Mouse (Mus musculus): ENCODE measurements around the gene Pla1a.

Gene Pla1a

DNA sequence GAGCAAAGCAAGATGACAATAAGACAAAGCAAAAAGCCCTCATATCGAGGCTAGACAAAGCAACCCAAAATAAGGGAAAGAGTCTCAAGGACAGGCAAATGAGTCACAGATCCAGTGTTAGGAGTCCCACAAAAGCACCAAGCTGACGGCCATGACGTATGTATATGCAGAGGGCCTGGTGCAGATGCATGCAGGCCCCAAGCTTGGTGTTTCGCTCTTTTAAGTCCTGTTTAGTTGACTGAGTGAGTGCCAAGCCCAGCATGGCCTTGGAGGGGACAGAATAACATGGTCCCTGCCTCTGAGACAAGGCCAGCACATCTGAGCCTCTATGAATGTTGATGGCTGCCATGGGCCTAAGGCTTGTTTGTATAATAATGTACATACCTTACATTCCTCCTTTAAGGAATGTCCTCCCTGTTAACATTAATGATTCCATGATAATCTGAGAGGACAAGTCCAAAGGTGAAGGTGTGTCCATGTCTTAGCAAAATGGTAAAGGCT lies 1.4 kb upstream of the Pla1a start:
- no peak for DNase-seq (ENCODE audit: low spot score in 2 of 2)

DNA sequence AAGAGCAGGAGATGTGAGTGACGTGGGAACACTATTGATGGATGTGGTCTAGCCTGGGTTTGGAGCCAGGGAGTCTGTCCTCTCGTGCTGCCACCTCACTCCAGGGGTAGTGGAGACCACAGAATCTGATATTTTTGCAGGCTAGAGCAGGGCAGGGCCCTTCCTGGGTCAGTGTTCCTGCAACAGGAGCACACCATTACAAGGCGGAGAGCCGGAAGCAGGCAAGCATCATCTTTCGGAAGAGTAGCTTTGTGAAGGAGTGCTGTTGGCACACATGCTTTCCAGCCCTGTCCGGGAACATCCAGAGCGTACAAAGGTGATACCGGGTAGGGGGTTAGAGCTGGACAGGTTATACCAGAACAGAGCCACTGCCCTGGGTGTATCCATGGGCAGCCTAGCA lies 569 bp upstream of the Pla1a start:
- no peak for DNase-seq (ENCODE audit: low spot score in 2 of 2)

DNA sequence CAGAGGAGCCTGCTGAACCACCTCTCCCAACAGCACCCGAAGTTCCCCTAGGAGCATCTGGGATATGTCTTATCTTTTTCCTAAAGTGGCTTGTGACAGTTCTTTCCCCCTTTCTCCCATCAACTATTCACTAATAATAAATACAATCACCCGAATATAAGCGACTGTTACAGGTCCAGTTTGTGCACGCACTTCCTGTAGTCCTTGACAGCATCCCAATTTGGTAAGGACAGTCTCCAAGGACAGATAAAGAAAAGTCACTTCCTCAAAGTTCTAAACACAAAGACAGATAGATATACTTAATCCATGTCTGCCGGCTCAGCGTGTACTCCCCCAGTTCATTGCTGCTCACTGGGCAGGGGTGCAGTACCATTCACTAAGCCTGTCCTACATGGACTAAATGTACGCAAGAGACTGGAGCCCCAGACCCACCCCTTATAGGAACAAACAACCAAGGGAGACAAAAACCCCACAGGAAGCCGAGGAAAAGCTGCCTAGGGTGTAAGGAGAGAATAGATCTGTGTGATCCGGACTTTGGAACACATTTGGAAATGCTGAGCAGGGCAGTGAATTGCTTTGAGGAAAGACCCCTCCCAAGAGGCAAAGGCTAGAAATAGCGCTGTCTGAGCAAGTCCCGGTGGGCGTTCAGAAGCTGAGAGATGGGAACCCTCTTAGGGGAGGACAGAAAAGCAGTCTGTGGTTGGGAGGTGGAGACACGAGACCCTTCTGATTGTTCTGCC lies 1.3 kb downstream of the Pla1a start:
- DNase-seq (ENCODE audit: low spot score in 2 of 2), result no peak

DNA sequence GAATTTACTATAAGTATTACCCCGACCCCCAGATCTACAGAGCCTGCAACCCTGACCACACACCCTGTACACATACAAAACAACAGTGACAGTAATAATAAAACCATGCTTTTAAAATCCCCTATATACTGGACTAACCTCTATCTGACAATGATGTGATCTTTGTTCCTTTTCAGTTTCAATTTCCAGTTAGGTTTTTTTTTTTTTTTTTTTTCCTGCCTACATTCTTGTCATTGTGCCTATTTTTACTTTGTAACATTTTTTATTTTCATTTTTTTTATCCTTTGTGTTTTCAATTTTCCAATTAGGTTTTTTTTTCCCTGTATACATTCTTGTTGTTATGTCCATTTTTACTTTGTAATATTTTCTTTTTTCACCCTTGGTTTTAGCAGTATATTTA lies 7.1 kb downstream of the Pla1a start:
- no peak for DNase-seq (ENCODE audit: low spot score in 2 of 2)

DNA sequence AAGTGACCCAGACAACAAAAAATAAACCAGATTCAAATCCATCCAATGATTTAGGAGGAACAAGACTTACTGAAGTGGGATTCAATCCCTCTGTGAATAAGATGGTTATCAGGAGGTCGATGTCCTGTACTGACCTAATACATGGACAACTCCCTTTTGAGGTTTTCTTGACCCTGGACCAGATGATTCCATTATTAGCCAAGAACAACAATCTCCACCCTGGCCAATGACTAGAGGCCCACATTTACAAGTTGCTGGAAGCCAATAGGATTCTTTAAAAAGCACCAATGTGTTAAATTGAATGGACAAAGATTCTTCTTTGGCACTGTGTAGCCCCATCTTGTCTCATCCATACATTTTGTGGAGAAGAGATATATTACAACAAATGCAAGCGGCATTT lies 7.6 kb downstream of the Pla1a start:
- no peak for DNase-seq (ENCODE audit: low spot score in 2 of 2)

DNA sequence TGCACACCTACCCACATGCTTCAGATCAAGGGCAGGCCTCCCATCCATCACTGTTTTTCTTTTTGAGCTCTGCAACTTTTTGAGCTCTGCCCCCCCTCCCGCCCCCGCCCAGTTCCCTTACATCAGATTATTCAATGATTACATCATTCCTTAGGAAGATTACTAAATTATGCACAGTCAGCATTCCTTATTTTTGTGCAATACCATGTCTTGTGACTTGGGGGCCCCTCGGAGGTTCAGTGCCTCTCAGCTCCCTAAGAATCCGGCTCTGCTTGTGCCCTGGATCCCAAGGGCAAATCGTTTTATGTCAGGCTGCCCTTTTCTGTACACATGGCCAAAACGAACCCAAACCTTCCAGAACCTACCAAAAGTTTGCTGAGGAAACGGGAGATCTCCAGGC lies 18.0 kb downstream of the Pla1a start:
- DNase-seq (ENCODE audit: low spot score in 2 of 2), result no peak

DNA sequence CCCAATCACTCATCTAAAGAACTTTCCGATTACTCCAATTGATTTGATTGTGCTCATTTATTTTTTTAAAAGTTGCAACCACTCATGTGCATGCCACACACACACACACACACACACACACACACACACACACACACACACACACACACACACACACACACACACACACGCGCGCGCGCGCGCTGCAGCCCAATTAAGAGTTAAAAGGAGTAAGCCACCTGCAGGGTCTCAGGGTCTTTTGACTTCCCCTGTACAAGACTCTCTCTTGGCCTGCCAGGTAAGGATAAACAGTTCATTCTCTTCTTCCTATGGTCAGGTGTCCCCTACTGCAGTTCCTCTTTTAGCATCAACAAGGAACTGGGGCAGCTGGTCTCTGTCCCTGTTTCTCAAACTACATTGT lies 24.5 kb downstream of the Pla1a start:
- DNase-seq (ENCODE audit: low spot score in 2 of 2), result no peak

DNA sequence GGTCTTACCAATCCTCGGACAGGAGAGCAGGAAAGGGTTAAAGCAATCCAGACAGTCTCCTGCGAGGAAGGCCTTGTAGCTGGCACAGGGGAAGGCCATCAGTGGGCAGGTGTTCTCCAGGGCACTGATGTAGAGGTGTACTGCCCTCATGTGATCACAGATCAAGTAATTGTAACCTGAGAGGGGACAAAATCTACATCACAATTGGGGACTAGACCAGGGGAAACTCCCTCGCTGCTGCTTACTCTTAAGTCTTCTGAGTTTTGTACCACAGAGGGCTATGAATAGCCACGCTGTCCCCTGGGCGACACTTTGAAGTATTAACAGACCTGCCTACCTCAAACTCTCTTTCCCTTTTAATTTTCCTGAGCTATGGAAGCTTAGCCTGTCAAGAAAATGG lies 25.4 kb downstream of the Pla1a start:
- no peak for DNase-seq (ENCODE audit: low spot score in 2 of 2)

DNA sequence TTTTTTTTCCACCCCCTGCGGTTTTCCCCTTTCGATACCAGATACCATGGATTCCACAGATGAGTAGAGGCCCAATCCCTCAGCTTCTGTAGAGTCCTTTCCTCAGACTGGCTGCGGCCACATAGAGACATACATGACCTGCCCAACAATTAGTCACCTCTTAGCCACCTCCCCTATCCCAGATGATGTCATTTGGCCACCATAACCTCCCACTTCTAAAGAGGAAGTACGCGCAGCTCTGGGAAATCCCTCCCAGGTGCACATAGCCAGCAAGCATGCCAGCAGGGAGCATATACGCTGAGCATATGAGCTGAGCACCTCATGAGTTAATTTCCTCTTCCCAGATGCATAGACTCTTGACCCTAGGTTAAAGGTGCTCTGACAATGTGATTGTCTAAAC lies 26.2 kb downstream of the Pla1a start:
- no peak for DNase-seq (ENCODE audit: low spot score in 2 of 2)

DNA sequence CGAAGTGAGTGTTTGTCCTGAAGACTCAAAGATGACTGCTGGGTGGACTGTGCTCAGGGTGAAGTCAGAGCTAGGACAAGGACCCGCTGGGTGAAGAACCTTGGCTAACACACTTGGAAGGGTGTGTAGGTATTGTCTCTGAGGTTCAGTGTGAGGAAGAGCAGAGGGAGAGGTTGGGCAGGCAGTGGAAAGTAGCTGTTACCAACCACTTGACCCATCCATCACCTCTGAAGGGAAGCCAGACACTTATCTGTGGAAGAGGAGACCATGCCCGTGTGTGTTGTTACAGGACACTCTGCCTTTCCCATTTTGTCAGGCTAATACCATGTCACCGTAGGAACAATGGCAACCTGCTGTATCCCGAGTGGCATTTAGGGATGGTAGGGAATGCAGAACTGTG lies 26.7 kb downstream of the Pla1a start:
- DNase-seq (ENCODE audit: low spot score in 2 of 2), result no peak

DNA sequence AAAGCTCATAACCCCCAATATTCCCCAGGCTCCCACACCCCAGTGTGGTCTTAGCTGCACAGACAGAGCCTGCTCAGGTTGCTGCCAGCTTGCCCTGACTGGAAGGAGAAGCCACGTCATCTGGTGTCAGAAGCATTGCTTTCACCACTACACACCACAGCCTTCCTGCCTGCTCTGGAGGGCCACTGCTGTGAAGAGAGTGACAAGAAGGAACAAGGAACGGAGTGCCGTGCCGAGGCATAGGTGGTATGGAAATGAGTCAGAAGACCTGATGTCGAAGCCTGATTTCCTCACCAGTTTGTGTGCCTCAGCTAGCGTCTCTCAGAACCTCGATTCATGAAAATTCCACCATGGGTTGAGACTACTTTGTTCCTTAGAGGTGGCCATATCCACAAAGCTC lies 29.3 kb downstream of the Pla1a start:
- no peak for DNase-seq (ENCODE audit: low spot score in 2 of 2)

DNA sequence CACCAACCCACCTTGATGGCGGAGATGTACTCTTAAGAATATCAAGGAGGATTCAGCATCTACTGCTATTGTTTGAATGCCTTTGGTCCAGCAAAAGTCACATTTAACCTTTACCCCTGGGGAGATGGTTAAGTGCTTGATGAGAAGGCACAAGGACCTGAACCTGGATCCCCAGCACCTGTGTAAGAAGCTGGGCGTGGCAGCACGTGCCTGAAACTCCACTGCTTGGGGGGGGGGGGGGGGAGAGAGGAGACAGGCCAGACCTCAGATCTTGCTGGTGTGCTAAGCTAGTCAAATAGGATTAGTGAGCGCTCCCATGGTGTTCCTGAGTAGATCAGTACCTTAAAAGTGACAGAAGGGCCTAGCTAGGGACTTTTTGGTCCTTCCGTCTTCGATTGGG lies 31.5 kb downstream of the Pla1a start:
- no peak for DNase-seq (ENCODE audit: low spot score in 2 of 2)

DNA sequence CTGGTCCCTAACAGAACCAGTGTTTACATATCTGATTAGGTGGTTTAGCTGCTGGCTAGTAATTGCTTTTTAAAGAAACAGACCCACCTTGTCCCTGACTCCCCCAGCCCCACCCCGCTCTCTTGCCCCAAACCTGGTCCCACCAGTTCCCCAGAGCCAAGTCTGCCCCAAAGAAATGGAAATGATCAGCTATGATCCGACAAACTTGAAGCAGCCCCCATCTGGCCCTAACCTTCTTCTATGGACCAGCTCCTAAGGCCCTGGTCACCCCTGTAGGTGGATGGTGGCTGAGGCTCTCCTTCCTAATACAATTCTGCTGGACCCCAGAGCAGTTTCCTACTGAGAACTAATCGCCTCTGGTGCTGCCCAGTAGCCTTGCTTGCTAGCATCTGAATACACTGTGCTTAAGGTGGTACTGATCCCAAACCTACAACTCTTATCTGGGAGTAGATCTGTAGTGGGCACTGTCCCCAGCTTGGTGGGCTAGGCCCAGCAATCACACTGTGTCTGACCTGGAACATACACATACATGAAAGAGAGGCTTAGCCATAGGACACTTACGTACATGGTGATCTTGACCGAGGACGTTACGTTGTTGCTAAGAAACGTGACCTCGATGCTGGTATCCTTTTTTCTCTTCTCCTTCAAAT lies 32.5 kb downstream of the Pla1a start:
- DNase-seq (ENCODE audit: low spot score in 2 of 2), result no peak

DNA sequence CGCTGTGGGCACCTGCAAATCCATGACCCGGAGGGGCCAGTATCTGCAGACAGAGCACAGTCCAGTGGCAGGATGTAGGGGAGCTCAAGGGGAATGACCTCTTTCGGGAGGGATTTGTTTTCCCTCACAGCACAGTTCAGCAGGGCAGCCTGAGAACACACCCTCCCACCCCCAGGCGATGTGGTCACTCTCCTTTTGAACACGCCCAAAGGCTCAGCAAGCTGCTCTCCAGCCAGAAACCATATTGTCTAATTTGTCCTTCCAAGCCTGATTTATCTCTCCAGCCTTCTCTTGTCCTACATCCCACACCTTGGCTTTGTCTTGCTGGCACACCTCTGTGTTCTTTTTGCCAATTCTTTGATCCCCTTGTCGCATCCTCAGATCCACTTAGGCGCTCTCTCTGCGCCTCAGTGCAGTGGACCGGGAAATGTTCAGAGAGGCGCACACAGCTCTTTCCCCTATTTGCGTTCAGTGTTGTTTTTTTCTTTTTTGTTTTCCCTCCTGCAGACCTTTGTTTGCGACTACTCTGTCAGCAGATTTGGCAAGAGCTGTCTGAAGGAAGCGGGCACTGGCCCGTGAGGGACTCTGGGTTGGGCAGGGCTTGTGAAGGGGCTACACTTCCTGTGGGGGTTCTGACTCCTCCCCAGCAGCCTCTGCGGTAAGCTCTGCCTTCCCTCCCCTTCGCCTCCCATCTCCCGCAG lies 33.3 kb downstream of the Pla1a start:
- peak in 1 of 2 experiments; percentile 16 for DNase-seq (ENCODE audit: low spot score in 2 of 2)

DNA sequence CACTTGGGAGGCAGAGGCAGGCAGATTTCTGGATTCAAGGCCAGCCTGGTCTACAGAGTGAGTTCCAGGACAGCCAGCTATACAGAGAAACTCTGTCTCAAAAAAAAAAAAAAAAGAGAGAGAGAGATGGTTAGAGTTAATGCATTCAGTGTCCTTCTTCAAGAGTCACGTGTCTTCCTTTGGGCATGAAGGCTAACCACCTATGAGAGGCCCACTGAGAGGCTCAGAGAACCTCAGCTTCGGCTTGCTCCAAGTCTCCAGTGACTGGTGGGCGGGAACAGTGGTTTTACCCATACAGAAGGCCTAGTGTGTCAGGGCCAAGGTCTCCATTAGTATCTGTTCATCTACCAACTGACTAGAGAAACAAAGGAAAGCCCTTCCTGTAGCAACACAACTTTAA lies 33.9 kb downstream of the Pla1a start:
- no peak for DNase-seq (ENCODE audit: low spot score in 2 of 2)

DNA sequence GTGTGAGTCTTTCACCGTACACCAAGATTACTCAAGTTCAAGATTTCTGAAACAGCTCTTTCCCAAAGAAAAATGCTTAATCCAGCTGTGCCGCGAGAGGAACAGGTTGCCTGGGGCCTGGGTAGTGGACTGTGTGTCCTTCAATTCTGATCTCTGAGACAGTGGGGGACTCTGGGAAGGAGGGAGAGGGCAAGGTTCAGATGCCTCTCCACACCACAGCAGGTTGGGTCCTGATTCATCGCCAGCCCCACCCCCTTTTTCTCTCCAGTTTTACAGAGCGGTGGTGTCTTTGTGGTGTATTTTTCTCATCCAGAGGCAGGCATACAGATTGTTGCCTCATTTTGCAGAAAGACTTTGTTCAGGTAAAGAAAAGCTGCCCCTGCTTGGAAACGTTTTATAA lies 34.7 kb downstream of the Pla1a start:
- no peak for DNase-seq (ENCODE audit: low spot score in 2 of 2)

DNA sequence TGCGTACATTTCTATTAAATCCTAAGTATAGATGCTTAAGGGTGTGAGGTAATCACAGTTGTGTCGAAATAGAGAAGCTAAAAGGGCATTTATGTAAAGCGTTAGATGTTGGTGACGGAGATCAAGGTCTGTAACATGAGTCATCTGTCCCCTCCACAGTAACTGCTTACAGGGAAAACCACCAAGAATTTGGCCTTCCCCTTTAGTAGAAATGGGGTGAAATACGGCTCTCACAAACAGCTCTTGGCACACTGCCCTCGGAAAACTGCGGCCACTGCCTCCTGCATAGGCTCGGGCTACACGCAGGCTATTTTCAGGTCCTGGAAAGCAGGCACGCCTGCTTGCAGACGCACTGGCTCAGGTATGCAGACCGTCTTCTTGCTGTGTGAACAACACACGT lies 36.8 kb downstream of the Pla1a start:
- no peak for DNase-seq (ENCODE audit: low spot score in 2 of 2)

DNA sequence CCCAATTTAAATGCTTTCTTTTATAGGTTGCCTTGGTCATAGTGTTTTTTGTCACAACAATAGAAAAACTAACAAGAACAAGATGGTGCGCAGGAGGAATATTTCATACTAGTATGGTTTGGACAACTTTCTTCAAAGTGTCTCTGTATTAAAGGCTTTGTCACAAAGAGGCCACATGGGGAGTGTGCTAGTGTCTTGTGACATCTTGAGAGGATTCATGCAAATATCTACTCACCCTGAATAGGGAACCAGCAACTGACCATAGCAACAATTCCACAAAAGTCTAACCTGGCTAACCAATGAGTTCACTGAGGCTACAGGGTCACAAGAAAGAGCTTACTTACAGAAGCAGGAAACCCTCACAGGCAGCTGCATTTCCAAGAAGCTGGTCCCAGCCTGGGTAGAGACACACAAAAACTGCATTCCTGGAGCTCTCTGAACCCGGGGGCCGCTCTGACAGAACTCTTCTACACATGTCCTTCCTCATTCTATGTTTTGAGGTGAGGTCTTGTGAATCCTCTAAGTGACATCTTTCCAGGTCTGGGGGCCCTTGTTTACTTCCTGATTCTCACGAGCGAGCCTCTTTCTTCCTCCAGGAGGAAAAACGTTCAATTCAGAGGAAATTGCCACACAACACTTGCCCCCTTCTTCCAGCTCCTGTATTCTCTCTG lies 37.8 kb downstream of the Pla1a start:
- DNase-seq (ENCODE audit: low spot score in 2 of 2), result no peak

DNA sequence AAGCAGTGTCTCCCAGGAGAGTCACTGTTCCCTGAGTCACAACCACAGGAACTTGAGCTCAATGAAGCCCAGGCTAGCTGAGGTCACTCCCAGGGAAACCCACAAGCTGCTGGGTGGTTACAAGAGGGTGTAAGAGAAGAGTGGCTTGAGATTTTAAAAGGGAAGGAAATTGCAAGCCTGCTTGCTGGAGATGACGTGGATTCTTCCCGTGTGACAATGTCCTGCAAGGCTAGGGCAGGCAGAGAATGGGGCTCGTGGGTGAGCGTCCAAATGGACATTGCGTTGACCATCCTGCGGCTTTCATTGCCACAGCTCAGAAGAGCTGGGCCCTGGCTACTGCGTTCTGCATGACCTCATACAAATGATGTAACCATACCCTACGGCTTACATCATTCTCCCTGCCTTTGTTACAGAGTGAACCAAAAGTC lies 38.7 kb downstream of the Pla1a start:
- DNase-seq (ENCODE audit: low spot score in 2 of 2), result no peak

DNA sequence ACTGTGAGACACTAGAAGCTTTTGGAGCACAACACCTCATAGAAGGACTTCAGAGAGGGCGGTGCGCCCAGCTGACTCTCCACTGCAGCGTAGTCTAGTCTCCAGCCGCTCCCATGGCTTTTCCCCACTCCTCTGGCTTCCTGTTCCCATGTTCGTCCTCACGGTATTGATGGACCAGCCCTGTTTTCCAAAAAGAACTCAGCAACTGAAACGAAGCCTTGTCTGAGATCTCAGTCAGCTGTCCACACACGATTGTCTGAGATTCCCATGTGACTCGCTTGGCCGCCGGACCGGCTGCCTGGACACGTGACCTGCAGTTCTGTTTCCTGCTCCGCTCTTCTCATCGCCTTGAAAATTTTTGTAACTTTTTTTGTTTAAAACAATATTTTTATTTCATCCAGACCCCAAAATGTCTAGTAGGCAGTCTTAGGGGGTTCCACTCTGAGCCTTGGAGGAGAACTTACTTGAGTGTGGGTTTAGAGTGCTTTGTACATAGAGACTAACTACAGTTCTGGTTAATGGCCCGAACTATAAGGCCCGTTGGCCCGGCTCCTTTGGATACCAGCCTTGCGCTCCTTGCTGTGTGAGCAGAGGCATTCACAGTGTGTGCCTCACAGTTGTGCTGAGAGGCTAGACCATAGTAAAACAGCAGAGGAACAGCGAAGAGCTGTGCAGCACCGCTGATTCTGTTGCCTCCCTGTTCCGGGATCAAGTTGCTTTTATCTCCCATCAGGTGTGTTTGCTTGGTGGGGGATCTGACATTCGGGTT lies 40.6 kb downstream of the Pla1a start:
- DNase-seq (ENCODE audit: low spot score in 2 of 2), result no peak

DNA sequence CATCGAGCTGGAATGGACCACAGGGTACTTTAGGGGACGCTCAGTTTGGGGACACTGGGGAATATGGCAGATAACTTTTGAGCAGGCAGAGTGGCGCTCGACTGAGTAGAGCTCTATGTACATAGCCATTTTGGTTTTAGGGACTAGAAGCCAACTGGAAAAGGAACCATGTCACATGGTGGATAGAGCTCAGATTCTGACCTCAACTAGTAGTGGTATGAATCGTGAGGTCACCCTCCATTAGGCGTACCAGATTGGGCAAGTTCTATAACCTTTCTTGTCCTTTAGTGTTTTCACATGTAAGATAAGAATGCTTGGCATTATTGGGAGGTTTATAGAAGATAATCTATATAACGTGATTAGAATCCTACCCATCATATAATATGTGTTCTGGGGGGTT lies 42.6 kb downstream of the Pla1a start:
- no peak for DNase-seq (ENCODE audit: low spot score in 2 of 2)

All from frontal cortex, postnatal 36 days (tissue).